Mouse (Mus musculus): ENCODE data around the gene Pp2d1. TPM values are rescaled to one million over a fixed set of nuclear protein-coding genes. Genes with fewer than 3 reads are reported as not detected.

The Pp2d1 gene
- polyA plus RNA-seq, 1 experiment from 2014 or later: 0.33 TPM

DNA sequence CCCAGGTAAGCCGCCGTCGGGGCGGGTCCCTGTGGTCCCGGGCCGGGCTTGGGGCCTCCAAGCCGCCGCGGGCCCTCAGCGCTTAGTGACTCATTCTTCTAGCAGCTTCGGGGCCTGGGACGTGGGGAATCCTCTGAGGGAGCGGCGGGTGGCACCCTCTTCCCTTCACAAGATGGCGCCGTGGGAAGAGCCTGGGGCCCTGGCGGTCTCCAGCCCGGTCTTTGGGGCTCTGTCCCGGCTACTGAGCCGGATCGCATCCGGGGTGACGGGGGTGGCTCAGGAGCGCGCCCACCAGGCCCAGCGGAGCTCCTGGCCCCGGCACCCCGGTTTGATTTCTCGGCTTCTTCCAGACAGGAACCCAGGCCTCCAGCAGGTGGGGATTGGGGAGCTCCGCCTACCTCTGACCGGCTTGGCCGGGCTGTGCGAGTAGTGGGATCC, 59.6 kb downstream of the Pp2d1 start:
- DNase-seq (ENCODE audit: low spot score): no peak

DNA sequence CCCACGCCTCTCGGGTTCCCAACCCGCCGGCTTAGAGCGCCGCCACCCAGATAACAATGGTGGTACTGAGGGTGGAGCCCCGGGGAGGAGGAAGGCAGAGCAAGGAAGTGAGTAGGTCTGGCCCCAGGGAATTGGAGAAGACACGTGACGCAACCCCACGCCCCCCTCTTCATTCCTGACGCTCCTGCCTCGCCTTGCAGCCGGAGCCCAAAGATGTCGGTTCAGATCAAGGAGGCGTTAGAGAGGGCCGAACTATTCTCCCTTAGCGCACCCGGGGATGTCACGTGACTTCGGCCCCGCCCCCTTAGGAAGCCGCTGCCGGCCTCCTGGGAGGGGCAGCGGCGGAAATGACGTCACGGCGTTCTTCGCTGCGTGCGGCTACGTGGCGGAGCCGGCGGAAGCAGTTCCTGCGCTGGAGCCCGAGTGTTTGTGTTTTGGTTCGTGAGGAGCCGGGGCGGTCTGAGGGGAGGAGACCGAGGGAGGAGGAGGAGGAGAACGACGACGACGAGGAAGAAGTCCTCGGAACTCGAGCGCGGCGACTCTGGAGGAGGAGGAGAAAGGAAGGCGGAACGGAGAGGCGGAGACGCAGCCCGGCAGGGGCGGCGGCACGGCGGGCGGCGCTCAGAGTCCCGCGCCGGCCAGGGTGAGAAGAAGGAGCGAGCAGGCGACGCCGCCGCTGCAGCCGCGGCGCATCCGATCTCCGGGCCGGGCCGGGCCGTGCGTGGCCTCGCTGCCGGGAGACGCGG, 60.2 kb downstream of the Pp2d1 start, which contains the start of gene Rab5a:
Gene Rab5a, plus strand, starts transcription at position 377 of the 746 bp plus-strand sequence.
- peak; percentile 99 for DNase-seq (ENCODE audit: low spot score)

- DNase-seq (ENCODE audit: low spot score): no peak
Measured at GRCm38 (mm10) chr17:53478066-53478857, 61.0 kb downstream of the Pp2d1 start.

GRCm38 (mm10) chr17:53468697-53469096, 70.6 kb downstream of the Pp2d1 start:
- no peak for DNase-seq (ENCODE audit: low spot score)

- DNase-seq (ENCODE audit: low spot score): peak; percentile 30
Measured at GRCm38 (mm10) chr17:53465569-53465968, 73.7 kb downstream of the Pp2d1 start.

DNA sequence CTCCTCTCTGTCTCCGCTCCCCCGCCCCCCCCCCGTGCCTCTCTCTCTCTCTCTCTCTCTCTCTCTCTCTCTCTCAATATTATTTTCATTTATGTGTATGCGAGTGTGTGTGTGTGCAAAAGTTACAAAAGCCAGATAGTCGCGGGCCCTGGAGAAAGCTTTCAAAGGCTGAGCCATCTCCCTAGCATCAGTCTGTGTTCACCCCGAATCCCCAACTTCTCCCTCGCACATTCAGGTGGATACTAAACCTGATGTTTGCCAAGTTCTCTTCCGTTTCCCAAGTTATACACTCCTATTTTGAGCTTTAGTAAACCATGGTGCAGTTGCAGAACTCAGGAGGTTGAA, 75.8 kb downstream of the Pp2d1 start:
- no peak for DNase-seq (ENCODE audit: low spot score)

- DNase-seq (ENCODE audit: low spot score): peak; percentile 74
Measured at GRCm38 (mm10) chr17:53462603-53463495, 76.4 kb downstream of the Pp2d1 start, which contains the start of gene Efhb. TSS of gene Efhb (minus strand) at chr17:53463321.

Other genes with a start within 250 kb of the Pp2d1 start
- gene Efhb, start 76.1 kb downstream of the Pp2d1 start, polyA plus RNA-seq (2015; fragmentation: Nextera tagmentation; extraction: Ambion mirVana): 0.12 and 0.18 TPM in 2 replicates
- 60.4 and 77.3 TPM in 2 replicates for gene Rab5a, start 60.2 kb downstream of the Pp2d1 start, polyA plus RNA-seq (2015; fragmentation: Nextera tagmentation; extraction: Ambion mirVana)
- 10.7 and 12.7 TPM in 2 replicates for gene Kat2b, start 27.4 kb upstream of the Pp2d1 start, polyA plus RNA-seq (2015; fragmentation: Nextera tagmentation; extraction: Ambion mirVana)
- 62.6 and 66.7 TPM in 2 replicates for gene Sgo1, start 149.9 kb upstream of the Pp2d1 start, polyA plus RNA-seq (2015; fragmentation: Nextera tagmentation; extraction: Ambion mirVana)

All from thymus, postnatal 0 days (tissue).